26 mouse cellular contexts compared by ENCODE assay signal in genomic region chr2:114808046-114808445, GRCm38 (mm10).
"Had no signal": no experiment of that assay in that cellular context is flagged by ENCODE, and none has a peak within 500 bp of the region (broad histone marks: within the 10 kb centered on the region; RNA-seq: fewer than 3 reads in every experiment).

No protein-coding gene starts in this region.

- H3K27ac ChIP-seq: gastrocnemius, adult 2 months; heart, embryonic 10.5 days; hindbrain, embryonic 10.5 days; hindbrain, embryonic 12.5 days; hindbrain, embryonic 15.5 days; hindbrain, postnatal 0 days; kidney, embryonic 15.5 days; kidney, postnatal 0 days; limb, embryonic 13.5 days; limb, embryonic 15.5 days; liver, embryonic 13.5 days; liver, embryonic 15.5 days had no signal

- H3K4me1 ChIP-seq: hindbrain, embryonic 12.5 days; limb, embryonic 13.5 days; limb, embryonic 15.5 days; liver, embryonic 13.5 days; liver, embryonic 15.5 days had no signal

- H3K4me3 ChIP-seq: gastrocnemius, adult 2 months; heart, embryonic 10.5 days; heart, embryonic 12.5 days; hindbrain, embryonic 10.5 days; hindbrain, embryonic 12.5 days; hindbrain, embryonic 15.5 days; kidney, embryonic 15.5 days; limb, embryonic 13.5 days; limb, embryonic 15.5 days; liver, embryonic 13.5 days; liver, embryonic 15.5 days had no signal

- H3K27me3 ChIP-seq: heart, embryonic 12.5 days; hindbrain, embryonic 12.5 days; hindbrain, embryonic 15.5 days; kidney, embryonic 15.5 days; limb, embryonic 15.5 days; liver, embryonic 13.5 days; liver, embryonic 15.5 days had no signal

- H3K9me3 ChIP-seq: heart, embryonic 10.5 days; heart, embryonic 12.5 days; hindbrain, embryonic 10.5 days; hindbrain, embryonic 12.5 days; hindbrain, embryonic 15.5 days; kidney, embryonic 15.5 days; limb, embryonic 13.5 days; limb, embryonic 15.5 days; liver, embryonic 13.5 days; liver, embryonic 15.5 days had no signal

- H3K36me3 ChIP-seq: heart, embryonic 10.5 days; heart, embryonic 12.5 days; hindbrain, embryonic 10.5 days; hindbrain, embryonic 12.5 days; hindbrain, embryonic 15.5 days; kidney, embryonic 15.5 days; limb, embryonic 13.5 days; limb, embryonic 15.5 days; liver, embryonic 13.5 days; liver, embryonic 15.5 days had no signal

- ATAC-seq: hindbrain, postnatal 0 days; intestine, embryonic 16.5 days had no signal

- DNase-seq: gastrocnemius, adult 2 months; gastrocnemius, postnatal 10 days; gastrocnemius, postnatal 25 days; heart, adult 18-20 months; heart, postnatal 10 days; heart, postnatal 4 days; kidney, adult 11 months; kidney, adult 2 months; kidney, adult 9 months; kidney, postnatal 25 days; layer of hippocampus, adult 9-11 months; layer of hippocampus, postnatal 36 days; left cerebral cortex, postnatal 4 days; liver, embryonic 13.5 days had no signal

- H3K9ac ChIP-seq: heart, embryonic 12.5 days; hindbrain, embryonic 12.5 days; hindbrain, embryonic 15.5 days; kidney, embryonic 15.5 days; limb, embryonic 13.5 days; limb, embryonic 15.5 days; liver, embryonic 13.5 days; liver, embryonic 15.5 days had no signal

- H3K4me2 ChIP-seq: heart, embryonic 12.5 days; hindbrain, embryonic 12.5 days; hindbrain, embryonic 15.5 days; kidney, embryonic 15.5 days; limb, embryonic 13.5 days; limb, embryonic 15.5 days; liver, embryonic 13.5 days; liver, embryonic 15.5 days had no signal
